Mouse (Mus musculus): Measurements from ENCODE around the gene Dhrs2.

The Dhrs2 gene

GRCm38 (mm10) chr14:55253580-55253979 lies 31.8 kb downstream of the Dhrs2 start:
- DNase-seq (ENCODE audit: low spot score) = no peak

- no peak for DNase-seq (ENCODE audit: low spot score)
Observed at GRCm38 (mm10) chr14:55255443-55255842, 33.6 kb downstream of the Dhrs2 start.

GRCm38 (mm10) chr14:55271158-55271557 lies 49.4 kb downstream of the Dhrs2 start:
- DNase-seq (ENCODE audit: low spot score) = no peak

- DNase-seq (ENCODE audit: low spot score) = no peak
Observed at GRCm38 (mm10) chr14:55273023-55273422, 51.2 kb downstream of the Dhrs2 start.

- DNase-seq (ENCODE audit: low spot score) = no peak
Observed at GRCm38 (mm10) chr14:55274810-55275209, 53.0 kb downstream of the Dhrs2 start.

GRCm38 (mm10) chr14:55279322-55280069 lies 57.7 kb downstream of the Dhrs2 start:
- no peak for DNase-seq (ENCODE audit: low spot score)

Data from ovary, adult 18-20 months (tissue).